Mouse (Mus musculus) left cerebral cortex, adult 9 months (tissue): ENCODE results near the gene Sh3rf3.

Source experiments
- DNase-seq, 2 experiments: peaks; one replicate each; pipeline ENCODE4 v3.0.0; 2022; ENCODE audit warnings: low spot score in 2 of 2

Sh3rf3 gene

GRCm38 (mm10) chr10:58915301-58916245, 102.4 kb downstream of the Sh3rf3 start:
- no peak for DNase-seq

GRCm38 (mm10) chr10:58921643-58922188, 108.6 kb downstream of the Sh3rf3 start:
- DNase-seq: no peak

DNA sequence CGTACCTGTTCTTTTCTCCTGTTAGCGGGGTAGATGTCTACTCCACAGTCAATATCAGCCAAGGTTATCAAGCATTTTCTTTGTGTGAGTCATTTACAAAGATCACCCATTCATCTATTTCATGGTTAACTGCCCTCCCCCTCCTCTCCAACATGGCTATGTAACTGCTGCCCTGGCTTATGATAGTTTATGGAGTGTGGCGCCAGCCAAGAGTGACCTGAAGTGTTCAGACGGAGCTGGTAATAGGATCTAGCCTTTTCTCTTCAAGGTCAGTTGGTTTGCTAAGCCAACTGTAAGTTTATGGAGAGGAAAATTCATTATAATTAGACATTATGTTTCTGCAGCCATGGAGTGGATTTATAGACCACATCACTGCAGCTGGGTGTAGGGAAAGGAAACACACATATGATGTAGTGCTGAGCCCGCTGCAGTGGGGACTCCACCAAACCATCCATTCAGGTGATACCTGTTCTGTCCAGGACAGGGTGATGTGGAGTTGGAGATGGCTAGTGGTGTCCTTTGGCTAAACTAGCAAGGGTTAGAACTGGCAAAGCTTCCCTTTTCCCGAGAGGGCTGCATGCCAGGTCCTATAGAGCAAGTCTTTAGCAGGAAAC, 109.2 kb downstream of the Sh3rf3 start:
- no peak for DNase-seq

DNA sequence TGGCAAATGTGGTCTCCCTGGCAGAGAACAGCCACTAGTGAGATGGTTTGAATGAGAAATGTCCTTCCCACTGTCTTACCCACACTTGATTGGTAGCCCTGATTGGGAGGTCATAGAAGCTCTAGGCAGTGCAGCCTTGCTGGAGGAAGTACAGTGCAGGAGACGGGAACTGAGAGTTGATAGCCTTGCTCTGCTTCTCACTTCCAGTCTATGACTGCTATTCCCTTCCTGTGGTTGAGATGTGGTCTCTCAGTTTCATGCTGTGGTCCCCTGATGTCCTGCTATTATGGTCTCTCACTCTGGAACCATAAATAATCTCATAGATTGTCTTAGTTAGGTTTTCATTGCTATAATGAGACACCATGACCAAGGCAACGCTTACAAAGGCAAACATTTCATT, 109.8 kb downstream of the Sh3rf3 start:
- DNase-seq: no peak

- peak in 1 of 2 experiments; percentile 60 for DNase-seq
Observed at GRCm38 (mm10) chr10:58926578-58926977, 113.4 kb downstream of the Sh3rf3 start.

DNA sequence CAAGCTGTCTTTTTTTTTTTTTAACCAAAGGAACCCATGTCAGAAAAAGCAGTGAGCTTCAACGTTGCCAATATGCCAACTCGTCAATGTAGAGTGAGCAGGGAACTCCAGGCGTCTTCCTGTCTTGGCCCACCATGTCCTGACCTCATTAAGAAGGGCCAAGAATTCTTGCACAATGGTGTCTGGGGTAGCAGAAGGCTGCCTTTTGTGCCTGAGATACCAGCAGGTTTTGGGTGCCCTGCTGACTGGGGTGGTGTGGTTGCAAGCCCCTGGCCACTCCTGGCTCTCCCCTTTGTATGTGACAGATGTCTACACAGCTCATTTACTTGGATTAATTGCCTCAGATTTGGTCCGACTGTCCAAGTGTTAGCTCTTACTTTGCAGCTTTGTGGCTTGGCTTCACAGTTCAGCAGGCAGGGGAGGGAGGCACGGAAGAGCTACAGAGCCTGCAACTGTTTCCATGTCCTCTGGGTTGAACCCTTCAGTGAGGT, 115.8 kb downstream of the Sh3rf3 start:
- no peak for DNase-seq

- DNase-seq: peak in 1 of 2 experiments; percentile 11
Observed at GRCm38 (mm10) chr10:58932151-58932773, 119.1 kb downstream of the Sh3rf3 start.

- no peak for DNase-seq
Observed at GRCm38 (mm10) chr10:58935606-58936005, 122.4 kb downstream of the Sh3rf3 start.

GRCm38 (mm10) chr10:58936441-58936860, 123.3 kb downstream of the Sh3rf3 start:
- no peak for DNase-seq

- no peak for DNase-seq
Observed at GRCm38 (mm10) chr10:58937521-58937920, 124.4 kb downstream of the Sh3rf3 start.

- DNase-seq: no peak
Observed at GRCm38 (mm10) chr10:58942819-58943218, 129.7 kb downstream of the Sh3rf3 start.

GRCm38 (mm10) chr10:58943661-58944400, 130.7 kb downstream of the Sh3rf3 start:
- no peak for DNase-seq

GRCm38 (mm10) chr10:58944930-58945329, 131.8 kb downstream of the Sh3rf3 start:
- no peak for DNase-seq

DNA sequence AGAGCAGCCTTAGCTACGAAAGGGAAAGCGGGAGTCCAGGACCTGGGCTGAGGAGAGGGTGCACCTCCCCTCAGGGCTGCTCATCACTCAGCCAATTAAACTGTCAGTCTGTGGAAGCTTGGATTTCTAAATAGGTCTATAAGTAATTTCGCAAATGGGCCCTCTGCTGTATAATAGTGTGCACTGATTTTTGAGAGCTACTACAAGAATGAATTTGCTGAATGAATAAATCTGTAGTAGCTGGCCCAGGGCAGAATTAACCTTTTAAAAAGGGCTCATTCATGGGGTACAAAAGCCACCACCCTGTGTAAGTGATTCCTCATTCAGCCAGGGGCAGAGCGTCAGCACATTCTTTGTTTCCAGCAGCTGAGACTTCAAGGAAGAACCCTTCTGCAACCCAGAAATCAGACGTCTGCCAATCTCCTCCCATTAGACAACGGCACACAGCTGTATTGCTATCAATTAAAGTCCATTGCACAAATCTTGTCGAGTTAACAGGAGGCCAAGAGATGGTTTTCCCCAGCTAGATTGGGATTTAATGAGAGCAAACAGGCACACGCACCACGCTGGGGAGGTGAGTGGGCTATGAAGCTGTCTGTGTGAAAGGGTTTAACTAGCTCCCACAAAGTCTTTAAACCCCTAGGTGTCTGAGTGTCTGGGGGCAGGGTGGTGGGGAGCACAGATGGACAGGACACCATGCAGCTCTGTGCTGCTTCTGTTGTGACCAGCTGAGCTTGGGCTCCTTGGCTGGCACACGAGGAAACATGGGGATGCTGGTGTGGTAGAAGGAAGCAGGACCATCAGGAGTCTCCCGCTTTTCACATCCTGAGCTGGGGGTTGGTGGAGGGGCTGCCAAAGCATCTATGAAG, 136.8 kb downstream of the Sh3rf3 start:
- DNase-seq: no peak

- no peak for DNase-seq
Observed at GRCm38 (mm10) chr10:58960193-58960592, 147.0 kb downstream of the Sh3rf3 start.

DNA sequence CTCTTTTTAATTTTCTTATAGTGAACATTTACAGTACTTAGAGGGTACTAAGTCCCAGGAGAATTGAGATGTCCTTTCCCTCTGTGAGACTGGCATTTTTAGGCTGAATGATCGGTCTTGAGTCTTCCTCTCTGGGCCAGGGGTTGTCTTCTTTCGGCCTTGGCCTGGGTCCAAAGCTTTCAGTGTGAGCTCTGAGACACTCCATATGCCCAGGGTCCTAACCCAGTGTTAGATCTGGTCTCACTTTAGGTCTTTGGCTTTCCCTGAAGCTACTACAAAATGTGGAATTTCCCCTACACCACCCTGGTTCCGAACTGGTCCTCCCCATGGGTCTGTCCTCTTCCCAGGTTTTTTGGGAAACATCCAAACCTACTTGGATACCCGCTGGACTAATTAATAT, 155.1 kb downstream of the Sh3rf3 start:
- no peak for DNase-seq

DNA sequence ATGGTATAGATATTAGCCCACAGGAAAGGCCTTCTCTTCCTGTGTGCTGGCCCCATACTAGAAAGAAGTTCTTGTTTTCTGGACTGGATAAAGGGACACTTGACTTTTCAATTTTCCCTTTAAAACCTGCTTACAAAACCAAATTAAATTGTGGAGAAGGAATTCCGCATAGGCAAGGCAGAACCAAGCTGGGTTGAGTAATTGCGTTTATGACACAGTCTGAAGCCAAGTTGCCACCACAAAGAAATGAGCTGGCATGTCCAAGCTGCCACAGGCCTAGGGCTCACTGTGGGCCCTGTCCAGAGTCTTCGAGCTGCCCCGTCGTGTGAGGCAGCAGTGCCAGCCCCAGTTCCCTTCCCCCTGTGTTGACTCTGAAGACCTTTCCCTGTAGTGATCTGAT, 156.2 kb downstream of the Sh3rf3 start:
- DNase-seq: no peak

- no peak for DNase-seq
Observed at GRCm38 (mm10) chr10:58972115-58972514, 159.0 kb downstream of the Sh3rf3 start.

- no peak for DNase-seq
Observed at GRCm38 (mm10) chr10:58974138-58974537, 161.0 kb downstream of the Sh3rf3 start.

DNA sequence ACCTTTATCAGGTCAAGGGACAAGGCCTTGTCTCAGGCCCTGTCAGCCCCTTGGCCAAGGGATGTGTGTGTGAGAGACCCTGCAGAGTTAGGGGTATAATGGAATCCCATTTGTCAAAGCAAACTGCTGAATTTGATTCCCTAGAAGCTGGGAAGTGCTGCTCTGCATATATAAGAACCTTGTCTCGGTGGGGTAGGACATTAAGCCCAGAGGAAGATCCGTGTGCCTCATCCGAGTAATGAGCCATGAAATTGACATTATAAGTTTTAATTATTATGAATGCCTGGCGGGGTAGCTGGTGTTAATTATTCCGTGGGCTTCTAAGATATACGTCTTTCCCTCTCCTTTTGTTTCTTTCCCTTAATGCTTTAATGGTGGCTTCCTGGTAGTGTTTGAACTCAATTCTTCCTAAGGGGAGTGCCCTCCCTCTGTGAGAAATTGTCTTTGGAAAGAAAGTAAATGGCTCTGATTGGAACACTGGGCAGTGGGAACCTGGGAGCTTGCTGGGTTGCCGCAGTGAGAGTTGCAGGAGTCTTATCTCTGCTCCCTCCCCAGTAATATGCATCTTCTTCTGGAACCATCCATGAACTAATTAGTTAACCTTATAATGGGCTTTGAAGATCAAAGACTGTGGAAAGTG, 166.3 kb downstream of the Sh3rf3 start:
- no peak for DNase-seq
